Mouse (Mus musculus) myocyte (in vitro differentiated cells): ENCODE results near the gene Qtrt1.

Source experiments
- CEBPB ChIP-seq: IDR thresholded peaks from 2 replicates; pipeline ENCODE4 v1.6.1; 2011; ENCODE audit warnings: mild to moderate bottlenecking, moderate library complexity; ENCODE audit not compliant: poor library complexity, insufficient read depth, severe bottlenecking
- E2F4 ChIP-seq: IDR thresholded peaks from one replicate; pipeline ENCODE4 v1.6.1; 2011; ENCODE audit warnings: mild to moderate bottlenecking, control low read depth, moderate library complexity; ENCODE audit not compliant: insufficient read depth
- MYOG ChIP-seq, 3 experiments: IDR thresholded peaks; one replicate each; pipeline ENCODE4 v1.6.1; 2011; ENCODE audit warnings: control low read depth in 2 of 3, low read depth in 2 of 3, mild to moderate bottlenecking in 2 of 3; ENCODE audit not compliant: insufficient read length in 2 of 3, control insufficient read depth in 1 of 3, insufficient read depth in 1 of 3
- POLR2A ChIP-seq: IDR thresholded peaks from one replicate; pipeline ENCODE4 v1.6.1; 2011; ENCODE audit warnings: low read depth, mild to moderate bottlenecking, control low read depth, moderate library complexity; ENCODE audit not compliant: insufficient read length
- POLR2AphosphoS2 ChIP-seq: IDR thresholded peaks from one replicate; pipeline ENCODE4 v1.6.1; 2011; ENCODE audit warnings: low read depth, control low read depth; ENCODE audit not compliant: insufficient read length
- REST ChIP-seq: IDR thresholded peaks from one replicate; pipeline ENCODE4 v1.6.1; 2011; ENCODE audit warnings: mild to moderate bottlenecking, control low read depth, moderate library complexity; ENCODE audit not compliant: insufficient read depth, insufficient read length
- SRF ChIP-seq: IDR thresholded peaks from one replicate; pipeline ENCODE4 v1.6.1; 2011; ENCODE audit warnings: low read depth; ENCODE audit not compliant: control insufficient read depth, insufficient read length
- TCF12 ChIP-seq: IDR thresholded peaks from one replicate; pipeline ENCODE4 v1.6.1; 2011; ENCODE audit warnings: mild to moderate bottlenecking, control low read depth; ENCODE audit not compliant: poor library complexity, insufficient read depth, severe bottlenecking
- USF1 ChIP-seq: IDR thresholded peaks from one replicate; pipeline ENCODE4 v1.6.1; 2011; ENCODE audit warnings: low read depth, mild to moderate bottlenecking, control low read depth, moderate library complexity

GRCm38 (mm10) chr9:21395692-21396091 is 15.9 kb upstream of the Qtrt1 start:
- TF ChIP-seq POLR2A, result no peak
- TF ChIP-seq E2F4, result no peak
- no peak for TF ChIP-seq TCF12
- TF ChIP-seq USF1, result no peak
- no peak for TF ChIP-seq CEBPB
- TF ChIP-seq SRF, result no peak
- no peak for TF ChIP-seq REST
- TF ChIP-seq MYOG (IDR thresholded peaks at IDR 0.05; ENCODE audit: control insufficient read depth in 1 of 3, insufficient read depth in 1 of 3, insufficient read length in 2 of 3, low read depth in 2 of 3), result no peak
- TF ChIP-seq POLR2AphosphoS2, result no peak
